Mouse (Mus musculus): ENCODE data around the gene Dapp1.

GRCm38 (mm10) chr3:137942098-137942622 lies 39.2 kb downstream of the Dapp1 start:
- TF ChIP-seq CTCF (IDR thresholded peaks at IDR 0.05; ENCODE audit: low read depth) (no peak), EP300 (IDR thresholded peaks at IDR 0.05; ENCODE audit: low read depth) (no peak)

Data from liver, embryonic 14.5 days (tissue).